Mouse (Mus musculus): ENCODE measurements around the gene Fam43a. TPM values are rescaled to one million over a fixed set of nuclear protein-coding genes. Genes with fewer than 3 reads are reported as not detected.
A peak's percentile ranks its signal among the peaks of the same experiment; 100 is the strongest.

Gene Fam43a
- polyA plus RNA-seq, 1 experiment: 26.4 TPM

GRCm38 (mm10) chr16:30580765-30581164, 18.8 kb upstream of the Fam43a start:
- Histone ChIP-seq H3K4me3 (ENCODE audit: insufficient read depth, low read depth, low read length) (no peak overlapping the region), H3K36me3 (ENCODE audit: control insufficient read depth, insufficient read depth, low read length) (peaks cover 14% of the 10 kb centered on the region), H3K4me1 (ENCODE audit: control insufficient read depth, insufficient read depth, low read length) (no peaks in the 10 kb centered on the region), H3K27me3 (replicated peaks; ENCODE audit: control insufficient read depth, insufficient read depth, low read length) (no peaks in the 10 kb centered on the region), H3K27ac (ENCODE audit: insufficient read depth, low read depth, low read length) (no peak overlapping the region)
- WGBS: 80% methylated on average over 5 of the region's 5 CpGs
- no peak for TF ChIP-seq POLR2A (IDR thresholded peaks at IDR 0.05; ENCODE audit: low read depth, low read length)
- no peak for TF ChIP-seq CTCF (conservative IDR thresholded peaks at IDR 0.05; ENCODE audit: insufficient read depth, insufficient read length, low read depth, low read length)
- DNase-seq: no peak

GRCm38 (mm10) chr16:30586935-30587493, 12.5 kb upstream of the Fam43a start:
- H3K27me3 ChIP-seq (replicated peaks; ENCODE audit: control insufficient read depth, insufficient read depth, low read length): no peaks in the 10 kb centered on the region
- peak overlapping the region; percentile 57; the same call in 1 of the 2 replicates for H3K27ac ChIP-seq (ENCODE audit: insufficient read depth, low read depth, low read length)
- peaks cover 7% of the 10 kb centered on the region for H3K36me3 ChIP-seq (ENCODE audit: control insufficient read depth, insufficient read depth, low read length)
- DNase-seq: no peak
- H3K4me3 ChIP-seq (ENCODE audit: insufficient read depth, low read depth, low read length): peak overlapping the region; percentile 95
- WGBS: 2% methylated on average over 19 of the region's 19 CpGs
- TF ChIP-seq CTCF (conservative IDR thresholded peaks at IDR 0.05; ENCODE audit: insufficient read depth, insufficient read length, low read depth, low read length): no peak
- peaks cover 7% of the 10 kb centered on the region; the same call in 1 of the 2 replicates for H3K4me1 ChIP-seq (ENCODE audit: control insufficient read depth, insufficient read depth, low read length)

- 3% methylated on average over 35 of the region's 35 CpGs for WGBS
- Histone ChIP-seq H3K27ac (ENCODE audit: insufficient read depth, low read depth, low read length) (peak within 1 kb of the TSS; percentile 57; the same call in 1 of the 2 replicates), H3K4me1 (ENCODE audit: control insufficient read depth, insufficient read depth, low read length) (peaks cover 7% of the 10 kb centered on the region; the same call in 1 of the 2 replicates), H3K4me3 (ENCODE audit: insufficient read depth, low read depth, low read length) (peak within 1 kb of the TSS; percentile 95), H3K36me3 (ENCODE audit: control insufficient read depth, insufficient read depth, low read length) (peaks cover 2% of the 10 kb centered on the region), H3K27me3 (replicated peaks; ENCODE audit: control insufficient read depth, insufficient read depth, low read length) (no peaks in the 10 kb centered on the region)
- TF ChIP-seq POLR2A (IDR thresholded peaks at IDR 0.05; ENCODE audit: low read depth, low read length) (no peak), CTCF (conservative IDR thresholded peaks at IDR 0.05; ENCODE audit: insufficient read depth, insufficient read length, low read depth, low read length) (peak; percentile 45)
- DNase-seq: peak; percentile 95
These were observed 11.8 kb upstream of the Fam43a start, which contains the start of gene Lsg1 for GRCm38 (mm10) chr16:30587494-30588327. Lsg1 (minus strand) TSS chr16:30587592.

- TF ChIP-seq CTCF (conservative IDR thresholded peaks at IDR 0.05; ENCODE audit: insufficient read depth, insufficient read length, low read depth, low read length): no peak
- no peak overlapping the region for H3K4me3 ChIP-seq (ENCODE audit: insufficient read depth, low read depth, low read length)
- DNase-seq: no peak
These were observed 9.0 kb upstream of the Fam43a start for GRCm38 (mm10) chr16:30590264-30591209.

GRCm38 (mm10) chr16:30591990-30592389, 7.5 kb upstream of the Fam43a start:
- 41% methylated on average over 3 of the region's 3 CpGs for WGBS
- Histone ChIP-seq H3K27me3 (replicated peaks; ENCODE audit: control insufficient read depth, insufficient read depth, low read length) (no peaks in the 10 kb centered on the region), H3K4me3 (ENCODE audit: insufficient read depth, low read depth, low read length) (no peak overlapping the region), H3K27ac (ENCODE audit: insufficient read depth, low read depth, low read length) (no peak overlapping the region), H3K36me3 (ENCODE audit: control insufficient read depth, insufficient read depth, low read length) (no peaks in the 10 kb centered on the region), H3K4me1 (ENCODE audit: control insufficient read depth, insufficient read depth, low read length) (peaks cover 3% of the 10 kb centered on the region; the same call in 1 of the 2 replicates)
- DNase-seq: no peak
- TF ChIP-seq CTCF (conservative IDR thresholded peaks at IDR 0.05; ENCODE audit: insufficient read depth, insufficient read length, low read depth, low read length): 0 out of 2 replicates have a peak, but pooled peaks have one; percentile 12
- TF ChIP-seq POLR2A (IDR thresholded peaks at IDR 0.05; ENCODE audit: low read depth, low read length): no peak

More at GRCm38 (mm10) chr16:30590264-30591209, 9.0 kb upstream of the Fam43a start:
- H3K27me3 ChIP-seq (replicated peaks; ENCODE audit: control insufficient read depth, insufficient read depth, low read length): no peaks in the 10 kb centered on the region
- 34% methylated on average over 7 of the region's 7 CpGs for WGBS
- no peaks in the 10 kb centered on the region for H3K36me3 ChIP-seq (ENCODE audit: control insufficient read depth, insufficient read depth, low read length)
- peaks cover 7% of the 10 kb centered on the region; the same call in 1 of the 2 replicates for H3K4me1 ChIP-seq (ENCODE audit: control insufficient read depth, insufficient read depth, low read length)
- H3K27ac ChIP-seq (ENCODE audit: insufficient read depth, low read depth, low read length): no peak overlapping the region

GRCm38 (mm10) chr16:30595356-30595755, 4.2 kb upstream of the Fam43a start:
- no peak overlapping the region for H3K27ac ChIP-seq (ENCODE audit: insufficient read depth, low read depth, low read length)
- no peak for TF ChIP-seq CTCF (conservative IDR thresholded peaks at IDR 0.05; ENCODE audit: insufficient read depth, insufficient read length, low read depth, low read length)
- no peak for TF ChIP-seq POLR2A (IDR thresholded peaks at IDR 0.05; ENCODE audit: low read depth, low read length)
- WGBS: 64% methylated on average over 3 of the region's 3 CpGs
- H3K27me3 ChIP-seq (replicated peaks; ENCODE audit: control insufficient read depth, insufficient read depth, low read length): no peaks in the 10 kb centered on the region
- H3K4me3 ChIP-seq (ENCODE audit: insufficient read depth, low read depth, low read length): no peak overlapping the region
- no peaks in the 10 kb centered on the region for H3K36me3 ChIP-seq (ENCODE audit: control insufficient read depth, insufficient read depth, low read length)
- 0 out of 2 replicates have a peak, but pooled peaks cover 3% of the 10 kb centered on the region for H3K4me1 ChIP-seq (ENCODE audit: control insufficient read depth, insufficient read depth, low read length)
- no peak for DNase-seq

All from kidney, adult 2 months (tissue).